Mouse (Mus musculus) neural tube, embryonic 14.5 days (tissue): ENCODE measurements around the gene Lmf2. TPM values are rescaled to one million over a fixed set of nuclear protein-coding genes. Genes with fewer than 3 reads are reported as not detected.

ENCODE experiments used
- ATAC-seq: fragments of 200-750 bp; cut with Nextera tagmentation; 2 replicates; pipeline ENCODE4 v1.8.0; 2017; ENCODE audit warnings: low read depth, mild to moderate bottlenecking, moderate TSS enrichment, moderate library complexity
- H3K27ac ChIP-seq: fragments of 300-500 bp; sonication (generic); 2 replicates; pipeline ENCODE4 v1.5.1; 2014; ENCODE audit warnings: low read depth, mild to moderate bottlenecking, control low read depth, low read length, moderate library complexity, mixed read lengths
- H3K27me3 ChIP-seq: fragments of 300-500 bp; sonication (generic); 2 replicates; pipeline ENCODE4 v1.6.1; 2014; ENCODE audit warnings: low read length; ENCODE audit not compliant: control insufficient read depth, insufficient read depth
- H3K36me3 ChIP-seq: fragments of 300-500 bp; sonication (generic); 2 replicates; pipeline ENCODE4 v1.6.1; 2014; ENCODE audit warnings: low read length, mixed read lengths; ENCODE audit not compliant: control insufficient read depth, insufficient read depth
- H3K4me1 ChIP-seq: fragments of 300-500 bp; sonication (generic); 2 replicates; pipeline ENCODE4 v1.6.1; 2014; ENCODE audit warnings: low read length; ENCODE audit not compliant: control insufficient read depth, insufficient read depth
- H3K4me2 ChIP-seq: fragments of 300-500 bp; sonication (generic); 2 replicates; pipeline ENCODE4 v1.6.1; 2014; ENCODE audit warnings: mild to moderate bottlenecking, low read depth, low read length, control low read depth
- H3K4me3 ChIP-seq: fragments of 300-500 bp; sonication (generic); 2 replicates; pipeline ENCODE4 v1.5.1; 2014; ENCODE audit warnings: low read depth, low read length, control low read depth, mixed read lengths
- H3K9ac ChIP-seq: fragments of 300-500 bp; sonication (generic); replicated peaks from 2 replicates; pipeline ENCODE4 v1.6.1; 2014; ENCODE audit warnings: low read depth, mild to moderate bottlenecking, control low read depth, low read length, mixed read lengths
- H3K9me3 ChIP-seq: fragments of 300-500 bp; sonication (generic); 2 replicates; pipeline ENCODE4 v1.6.1; 2016; ENCODE audit warnings: low read length; ENCODE audit not compliant: control insufficient read depth
- WGBS: fragments of 180-500 bp; shearing (Covaris S2); extraction: QIAGEN DNeasy Blood & Tissue Kit; methylation state at CpG from one replicate; pipeline ENCODE4 v1.1.7; 2014; 5-methylcytosine and 5-hydroxymethylcytosine counted together
- polyA plus RNA-seq: library from polyadenylated mRNA; unstranded; fragments of >200 nt; fragmentation: Nextera tagmentation; extraction: Ambion mirVana; gene quantifications from 2 replicates; pipeline ENCODE4 v1.2.1, GENCODE M21; 2014

The Lmf2 gene
- polyA plus RNA-seq, 1 experiment from 2014 or later: 19.8 TPM

DNA sequence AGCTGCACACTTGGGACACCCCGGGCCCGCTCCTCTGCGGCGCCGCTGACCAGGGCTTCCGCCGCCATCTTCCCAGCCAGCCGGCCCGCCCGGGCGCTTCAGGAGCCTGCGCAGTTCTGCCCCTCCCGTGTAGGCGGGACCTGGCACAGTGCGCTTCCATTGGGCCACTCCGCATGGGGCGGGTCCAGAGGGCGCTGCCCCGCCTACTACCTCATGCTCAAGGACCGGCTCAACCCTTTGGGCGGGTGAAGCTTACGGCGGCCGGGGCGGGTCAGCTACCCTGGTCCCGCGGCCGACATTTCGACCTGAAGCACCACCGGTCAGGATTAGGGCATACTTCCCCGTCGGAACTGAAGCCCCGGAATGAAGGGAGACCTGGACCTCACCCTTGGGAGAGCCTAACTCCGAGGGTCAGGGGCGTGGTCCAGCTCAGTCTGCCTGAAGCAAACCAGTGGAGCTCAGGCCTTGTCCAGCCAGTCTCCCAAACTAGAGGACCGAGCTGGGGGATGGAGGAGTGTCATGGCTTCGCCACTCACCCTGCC is 40.2 kb downstream of the Lmf2 start, which contains the start of gene Sbf1:
Gene Sbf1 (minus strand): TSS at position 122 of the 542 bp plus-strand sequence.
- H3K4me3 ChIP-seq: peak within 1 kb of the TSS; percentile 97
- no peaks in the 10 kb centered on the region for H3K27me3 ChIP-seq
- peak; percentile 99 for ATAC-seq
- no peaks in the 10 kb centered on the region for H3K9me3 ChIP-seq
- H3K27ac ChIP-seq: peak within 1 kb of the TSS; percentile 34; the same call in 1 of the 2 replicates
- H3K36me3 ChIP-seq: no peaks in the 10 kb centered on the region
- peaks cover 16% of the 10 kb centered on the region for H3K4me1 ChIP-seq
- WGBS: under 1% methylated on average over 34 of the region's 37 CpGs
- H3K4me2 ChIP-seq: peak within 1 kb of the TSS; percentile 79
- H3K9ac ChIP-seq: peak within 1 kb of the TSS; percentile 88

DNA sequence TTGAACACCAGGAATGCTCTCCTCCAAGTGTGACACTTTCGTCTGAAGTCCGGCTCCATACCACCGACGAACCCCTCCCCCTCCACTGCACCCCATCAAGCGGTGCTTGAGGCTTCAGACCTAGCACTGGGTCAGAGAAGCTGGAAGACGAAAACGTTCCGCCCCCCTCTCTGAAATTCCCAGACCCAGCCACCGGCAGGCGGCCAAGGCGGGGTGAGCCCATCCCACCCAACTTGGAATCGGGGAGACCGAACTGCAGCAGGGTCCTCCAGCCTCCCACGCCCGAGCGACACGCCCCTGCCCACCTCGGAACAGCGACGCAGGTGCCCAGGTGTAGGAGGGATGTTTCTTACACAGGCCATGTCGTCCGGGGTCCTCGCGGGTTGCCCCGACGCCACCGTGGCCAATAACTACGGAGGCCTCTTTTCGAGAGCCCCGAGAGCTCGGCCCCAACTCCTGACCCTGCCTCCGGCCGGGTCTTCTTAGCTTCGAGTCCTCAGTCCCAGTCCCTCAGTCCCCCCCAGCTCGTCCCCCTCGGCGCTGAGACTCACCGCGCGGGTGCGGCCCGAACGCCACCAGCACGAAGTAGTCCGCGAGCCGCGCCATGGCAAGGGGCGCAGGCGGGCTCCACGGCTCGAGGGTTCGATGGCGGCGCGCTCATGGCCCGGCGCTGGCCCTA is 40.8 kb downstream of the Lmf2 start:
- peak overlapping the region; percentile 97 for H3K4me3 ChIP-seq
- peak overlapping the region; percentile 88 for H3K9ac ChIP-seq
- peak; percentile 29; the same call in 1 of the 2 replicates for ATAC-seq
- H3K27me3 ChIP-seq: no peaks in the 10 kb centered on the region
- peak overlapping the region; percentile 79 for H3K4me2 ChIP-seq
- WGBS: under 1% methylated on average over 55 of the region's 58 CpGs
- H3K27ac ChIP-seq: peak overlapping the region; percentile 34; the same call in 1 of the 2 replicates
- H3K9me3 ChIP-seq: no peaks in the 10 kb centered on the region
- no peaks in the 10 kb centered on the region for H3K36me3 ChIP-seq
- peaks cover 16% of the 10 kb centered on the region for H3K4me1 ChIP-seq

DNA sequence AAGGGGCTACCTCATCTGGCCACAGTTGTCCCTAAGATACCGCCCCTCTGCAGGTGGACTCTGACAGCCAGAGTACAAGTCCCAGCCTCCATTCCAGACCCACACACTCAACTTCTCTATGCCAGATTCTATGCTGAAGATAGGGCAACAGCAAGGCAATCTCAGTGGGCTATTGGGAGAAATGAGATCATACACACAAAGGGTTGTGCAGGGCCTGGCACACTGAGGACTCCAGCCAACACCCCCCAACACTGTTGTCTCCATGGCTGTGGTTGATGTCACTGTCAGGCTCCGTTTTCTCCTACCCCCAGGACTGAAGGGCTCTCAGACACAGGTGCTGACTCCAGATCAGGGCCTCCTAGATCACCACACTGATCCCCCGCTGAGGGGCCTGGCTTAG is 41.4 kb downstream of the Lmf2 start:
- ATAC-seq: no peak
- H3K4me3 ChIP-seq: peak overlapping the region; percentile 97
- H3K9me3 ChIP-seq: no peaks in the 10 kb centered on the region
- 32% methylated on average over 3 of the region's 3 CpGs for WGBS
- H3K27ac ChIP-seq: no peak overlapping the region
- peak overlapping the region; percentile 88 for H3K9ac ChIP-seq
- peak overlapping the region; percentile 79 for H3K4me2 ChIP-seq
- peaks cover 16% of the 10 kb centered on the region for H3K4me1 ChIP-seq
- no peaks in the 10 kb centered on the region for H3K36me3 ChIP-seq
- H3K27me3 ChIP-seq: no peaks in the 10 kb centered on the region

DNA sequence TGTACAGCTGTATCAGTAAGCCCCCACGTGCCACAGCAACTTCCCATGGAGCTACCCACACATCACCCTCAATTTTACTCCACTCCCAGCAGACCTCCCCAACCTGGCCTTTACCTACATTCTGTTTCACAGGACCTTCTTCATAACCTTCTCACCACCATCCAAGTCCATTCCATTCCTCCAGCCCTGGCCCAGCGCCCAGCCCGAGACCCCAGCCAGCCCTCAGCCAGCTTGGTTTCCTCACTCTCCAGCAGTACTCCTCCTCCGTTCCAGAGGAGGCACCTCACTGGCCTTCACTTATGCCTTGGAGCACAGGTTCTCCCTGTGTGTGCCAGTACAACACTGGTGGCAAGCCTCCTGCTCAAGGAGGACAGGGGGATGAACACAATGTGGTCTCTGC is 42.1 kb downstream of the Lmf2 start:
- Histone ChIP-seq H3K27me3 (no peaks in the 10 kb centered on the region), H3K9ac (no peak overlapping the region), H3K4me2 (peak overlapping the region; percentile 79; the same call in 1 of the 2 replicates), H3K9me3 (no peaks in the 10 kb centered on the region), H3K27ac (no peak overlapping the region), H3K4me1 (peaks cover 16% of the 10 kb centered on the region), H3K4me3 (no peak overlapping the region; the same call in 1 of the 2 replicates), H3K36me3 (no peaks in the 10 kb centered on the region)
- ATAC-seq: no peak
- 88% methylated on average over 4 of the region's 4 CpGs for WGBS

DNA sequence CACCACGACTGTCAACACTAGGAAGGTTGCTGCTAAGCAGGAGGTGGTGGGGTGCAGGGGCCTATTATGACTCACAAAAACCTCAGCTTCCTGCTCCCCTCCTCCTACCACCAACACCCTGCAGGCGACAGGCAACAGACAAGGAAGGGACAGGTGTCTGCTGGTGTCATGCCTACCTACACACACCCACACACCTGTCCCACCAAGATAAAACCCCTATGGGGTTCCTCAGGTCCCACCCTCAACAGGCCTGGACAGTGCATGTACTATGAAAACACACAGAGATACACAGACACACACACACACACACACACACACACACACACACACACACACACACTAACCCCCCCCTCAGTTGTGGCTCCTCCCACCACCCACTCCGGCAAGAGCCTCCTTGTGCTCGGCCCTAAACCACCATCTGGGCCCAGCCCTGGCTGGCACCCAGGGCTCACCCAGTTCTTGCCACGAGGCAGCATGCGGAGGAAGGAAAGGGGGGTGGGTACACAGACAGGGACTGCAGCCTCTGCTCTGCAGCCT is 45.4 kb downstream of the Lmf2 start:
- WGBS: 57% methylated on average over 6 of the region's 6 CpGs
- no peaks in the 10 kb centered on the region for H3K27me3 ChIP-seq
- no peak overlapping the region for H3K9ac ChIP-seq
- peaks cover 15% of the 10 kb centered on the region; the same call in 1 of the 2 replicates for H3K36me3 ChIP-seq
- H3K4me1 ChIP-seq: peaks cover 16% of the 10 kb centered on the region
- H3K4me2 ChIP-seq: no peak overlapping the region
- no peak overlapping the region for H3K4me3 ChIP-seq
- H3K9me3 ChIP-seq: no peaks in the 10 kb centered on the region
- no peak overlapping the region for H3K27ac ChIP-seq
- no peak for ATAC-seq

DNA sequence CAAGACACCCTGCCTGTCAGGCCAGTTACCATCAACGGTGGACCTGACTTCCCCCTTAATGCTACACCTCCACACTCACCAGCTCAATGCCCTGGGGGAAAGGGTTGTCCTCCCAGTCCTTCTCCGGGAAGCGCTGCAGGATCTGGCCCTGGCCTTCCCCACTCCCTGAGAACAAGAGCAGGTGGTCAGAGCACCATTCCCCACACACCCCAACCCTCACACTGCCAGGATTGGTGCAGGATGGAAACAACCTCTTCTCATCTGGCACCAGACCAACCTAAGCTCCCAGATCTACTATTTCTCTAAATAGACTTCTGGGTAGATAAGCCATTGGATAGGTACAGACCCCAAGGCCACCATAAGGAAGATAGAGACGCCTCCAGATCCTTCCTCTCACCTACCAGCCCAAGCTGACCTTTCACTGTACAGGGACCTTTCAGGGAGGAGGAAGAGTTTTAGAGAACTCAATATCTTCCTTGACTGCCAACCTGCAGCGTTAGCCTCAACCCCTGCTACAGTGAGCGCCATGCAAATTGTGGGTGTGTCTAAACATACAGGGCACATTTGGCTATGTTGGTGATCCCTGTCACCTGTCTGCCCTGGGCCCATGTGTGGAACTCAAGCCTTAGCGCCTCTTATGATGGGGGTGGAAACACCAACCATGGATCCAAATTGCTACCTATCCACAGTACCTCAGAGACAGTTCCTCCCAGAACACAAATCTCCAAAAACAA is 46.9 kb downstream of the Lmf2 start:
- Histone ChIP-seq H3K4me3 (no peak overlapping the region), H3K27ac (no peak overlapping the region), H3K9ac (no peak overlapping the region), H3K36me3 (peaks cover 27% of the 10 kb centered on the region), H3K4me2 (no peak overlapping the region), H3K27me3 (no peaks in the 10 kb centered on the region), H3K9me3 (no peaks in the 10 kb centered on the region), H3K4me1 (peaks cover 8% of the 10 kb centered on the region)
- 92% methylated on average over 7 of the region's 7 CpGs for WGBS
- no peak for ATAC-seq

DNA sequence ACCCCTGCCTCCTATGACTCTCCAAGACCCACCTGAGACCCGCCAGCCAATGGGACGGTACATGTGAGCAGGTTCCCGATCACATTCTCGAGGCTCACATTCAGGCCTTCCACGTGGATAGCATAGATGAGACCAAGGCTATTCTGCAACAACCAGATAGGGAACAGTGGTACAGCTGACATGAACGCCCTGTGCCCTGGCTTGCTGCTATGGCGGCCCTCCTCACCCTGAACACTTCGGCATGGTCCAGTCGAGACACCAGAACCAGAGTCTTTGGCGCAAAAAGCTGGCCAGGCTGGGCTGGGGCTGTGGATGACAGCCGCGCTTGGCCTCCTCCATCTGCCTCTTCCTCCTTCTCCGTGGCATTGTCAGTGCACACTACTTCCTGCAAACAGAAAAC is 48.0 kb downstream of the Lmf2 start:
- no peak overlapping the region for H3K4me2 ChIP-seq
- no peak for ATAC-seq
- 0 out of 2 replicates have a peak, but pooled peaks cover 3% of the 10 kb centered on the region for H3K4me1 ChIP-seq
- no peak overlapping the region for H3K27ac ChIP-seq
- H3K27me3 ChIP-seq: no peaks in the 10 kb centered on the region
- H3K36me3 ChIP-seq: peaks cover 34% of the 10 kb centered on the region
- no peaks in the 10 kb centered on the region for H3K9me3 ChIP-seq
- H3K4me3 ChIP-seq: no peak overlapping the region
- 93% methylated on average over 13 of the region's 13 CpGs for WGBS
- H3K9ac ChIP-seq: no peak overlapping the region

DNA sequence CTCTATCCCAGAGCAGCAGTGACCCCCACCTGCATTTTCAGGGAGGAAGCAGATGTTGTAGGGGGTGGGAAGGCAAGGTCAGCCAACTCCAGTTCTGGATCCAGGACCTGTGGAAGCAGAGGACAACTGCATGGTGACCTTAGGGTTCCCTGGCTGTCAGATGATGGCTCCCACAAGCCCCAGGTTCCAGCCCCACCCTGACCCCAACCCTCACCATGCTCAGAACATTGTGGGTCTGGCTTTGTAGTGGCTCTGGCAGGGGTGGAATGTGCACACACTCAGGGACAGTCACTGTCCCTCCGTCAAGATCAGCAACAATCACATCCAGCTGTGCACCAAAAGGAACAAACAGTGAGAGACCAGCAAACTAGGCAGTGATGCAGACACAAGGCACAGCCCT is 49.5 kb downstream of the Lmf2 start:
- H3K4me1 ChIP-seq: 0 out of 2 replicates have a peak, but pooled peaks cover 3% of the 10 kb centered on the region
- no peak overlapping the region for H3K27ac ChIP-seq
- H3K27me3 ChIP-seq: no peaks in the 10 kb centered on the region
- no peak overlapping the region for H3K4me2 ChIP-seq
- ATAC-seq: no peak
- no peak overlapping the region for H3K9ac ChIP-seq
- no peak overlapping the region for H3K4me3 ChIP-seq
- H3K9me3 ChIP-seq: no peaks in the 10 kb centered on the region
- peaks cover 48% of the 10 kb centered on the region for H3K36me3 ChIP-seq
- 74% methylated on average over 1 of the region's 1 CpGs for WGBS
